Mouse (Mus musculus): ENCODE results near the gene Kcnip2. TPM values are rescaled to one million over a fixed set of nuclear protein-coding genes. Genes with fewer than 3 reads are reported as not detected.
A peak's percentile ranks its signal among the peaks of the same experiment; 100 is the strongest.

Kcnip2 gene
- polyA plus RNA-seq, 1 experiment from 2014 or later, result 0.28 TPM

DNA sequence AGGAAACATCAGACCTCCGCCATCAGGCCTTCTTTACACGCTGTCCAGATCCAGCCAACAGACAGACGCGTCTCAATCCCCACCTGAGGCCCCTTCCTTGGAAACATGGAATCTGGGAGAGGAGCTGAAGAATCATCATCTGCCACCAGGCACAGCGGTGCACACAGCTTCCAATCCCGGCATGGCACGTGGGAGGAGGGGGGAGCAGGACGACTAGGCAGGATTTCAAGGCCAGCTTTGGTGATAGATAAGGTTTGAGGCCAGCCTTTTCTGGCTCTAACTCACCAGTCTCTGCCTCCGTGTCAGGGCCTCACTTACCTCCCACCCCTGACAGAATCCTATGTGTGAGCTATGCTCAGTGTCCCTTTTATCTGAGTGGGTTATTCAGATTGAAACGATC lies 19.6 kb upstream of the Kcnip2 start:
- Histone ChIP-seq H3K27me3 (ENCODE audit: control insufficient read depth, insufficient read depth, low read length) (no peaks in the 10 kb centered on the region), H3K9me3 (ENCODE audit: control insufficient read depth, low read length) (no peaks in the 10 kb centered on the region), H3K27ac (replicated peaks; ENCODE audit: low read depth, low read length) (no peak overlapping the region), H3K9ac (ENCODE audit: low read length) (no peak overlapping the region), H3K36me3 (ENCODE audit: control insufficient read depth, insufficient read depth, low read length) (no peaks in the 10 kb centered on the region), H3K4me2 (ENCODE audit: low read depth, severe bottlenecking) (no peak overlapping the region), H3K4me1 (ENCODE audit: control insufficient read depth, insufficient read depth, low read length) (no peaks in the 10 kb centered on the region), H3K4me3 (ENCODE audit: low read depth, low read length) (no peak overlapping the region)
- DNase-seq (ENCODE audit: low spot score) (no peak), ATAC-seq (ENCODE audit: insufficient number of reproducible peaks, low FRiP score, low TSS enrichment, low read depth) (no peak)
- WGBS, result 81% methylated on average over 9 of the region's 10 CpGs

DNA sequence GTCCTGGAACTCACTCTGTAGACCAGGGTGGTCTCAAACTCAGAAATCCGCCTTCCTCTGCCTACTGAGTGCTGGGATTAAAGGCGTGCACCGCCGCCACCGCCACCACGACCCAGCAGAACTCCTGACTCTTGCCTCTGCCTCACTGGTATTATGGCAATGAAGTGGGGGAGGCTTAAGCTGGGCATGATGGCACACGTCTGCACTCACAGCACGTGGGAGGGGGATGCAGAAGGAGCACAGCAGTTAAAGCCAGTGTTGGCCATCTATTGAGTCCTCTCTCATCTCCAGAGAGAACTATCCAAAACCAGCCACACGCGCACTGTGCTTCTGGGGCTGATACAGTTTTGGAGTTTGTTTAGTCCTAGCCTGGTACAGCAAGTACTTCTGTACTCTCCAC lies 17.8 kb upstream of the Kcnip2 start:
- no peak overlapping the region for H3K27ac ChIP-seq (replicated peaks; ENCODE audit: low read depth, low read length)
- no peak overlapping the region for H3K4me2 ChIP-seq (ENCODE audit: low read depth, severe bottlenecking)
- H3K9ac ChIP-seq (ENCODE audit: low read length), result no peak overlapping the region
- no peaks in the 10 kb centered on the region for H3K36me3 ChIP-seq (ENCODE audit: control insufficient read depth, insufficient read depth, low read length)
- no peak for DNase-seq (ENCODE audit: low spot score)
- H3K4me3 ChIP-seq (ENCODE audit: low read depth, low read length), result no peak overlapping the region
- H3K9me3 ChIP-seq (ENCODE audit: control insufficient read depth, low read length), result no peaks in the 10 kb centered on the region
- WGBS, result 83% methylated on average over 10 of the region's 10 CpGs
- no peaks in the 10 kb centered on the region for H3K27me3 ChIP-seq (ENCODE audit: control insufficient read depth, insufficient read depth, low read length)
- H3K4me1 ChIP-seq (ENCODE audit: control insufficient read depth, insufficient read depth, low read length), result no peaks in the 10 kb centered on the region
- no peak for ATAC-seq (ENCODE audit: insufficient number of reproducible peaks, low FRiP score, low TSS enrichment, low read depth)

DNA sequence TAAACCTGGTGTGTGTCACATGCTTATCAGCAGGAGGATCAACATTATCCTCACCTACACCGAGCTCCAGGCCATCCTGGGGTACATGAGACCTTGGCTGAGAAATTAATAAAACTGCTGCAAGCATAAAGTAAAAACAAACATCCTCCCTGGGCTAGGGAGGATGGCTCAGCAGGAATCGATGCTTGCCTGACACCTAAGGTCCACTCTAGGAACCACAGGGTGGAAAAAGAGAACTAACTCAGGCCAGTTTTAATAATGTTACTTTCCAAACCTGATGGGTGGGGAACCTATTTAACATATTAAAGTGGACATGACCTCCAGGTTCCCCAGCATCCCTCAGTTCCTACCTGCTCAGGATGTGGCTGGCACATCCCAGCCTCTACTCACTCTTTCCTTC lies 14.8 kb upstream of the Kcnip2 start:
- Histone ChIP-seq H3K36me3 (ENCODE audit: control insufficient read depth, insufficient read depth, low read length) (no peaks in the 10 kb centered on the region), H3K9me3 (ENCODE audit: control insufficient read depth, low read length) (no peaks in the 10 kb centered on the region; the same call in 1 of the 2 replicates), H3K4me3 (ENCODE audit: low read depth, low read length) (no peak overlapping the region), H3K27ac (replicated peaks; ENCODE audit: low read depth, low read length) (no peak overlapping the region), H3K27me3 (ENCODE audit: control insufficient read depth, insufficient read depth, low read length) (no peaks in the 10 kb centered on the region), H3K4me1 (ENCODE audit: control insufficient read depth, insufficient read depth, low read length) (no peaks in the 10 kb centered on the region), H3K4me2 (ENCODE audit: low read depth, severe bottlenecking) (no peak overlapping the region), H3K9ac (ENCODE audit: low read length) (no peak overlapping the region)
- no peak for ATAC-seq (ENCODE audit: insufficient number of reproducible peaks, low FRiP score, low TSS enrichment, low read depth)
- 56% methylated on average over 2 of the region's 2 CpGs for WGBS
- no peak for DNase-seq (ENCODE audit: low spot score)

DNA sequence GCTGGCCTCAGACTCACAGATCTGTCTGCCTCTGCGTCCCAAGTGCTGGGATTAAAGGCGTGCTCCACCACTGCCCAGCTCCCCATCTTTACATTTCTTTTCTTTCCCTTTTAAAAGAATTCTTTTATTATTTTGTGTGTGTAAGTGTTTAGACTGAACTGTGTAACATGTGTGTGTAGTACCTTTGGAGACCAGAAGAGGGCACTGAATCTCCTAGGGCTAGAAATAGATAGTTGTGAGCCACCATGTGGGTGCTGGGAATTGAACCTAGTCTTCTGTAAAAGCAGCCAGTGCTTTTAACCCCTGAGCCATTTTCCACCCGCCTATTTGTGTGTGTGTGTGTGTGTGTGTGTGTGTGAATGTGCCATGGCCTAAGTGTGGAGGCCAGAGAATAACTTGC lies 11.9 kb upstream of the Kcnip2 start:
- H3K4me3 ChIP-seq (ENCODE audit: low read depth, low read length), result no peak overlapping the region
- 96% methylated on average over 3 of the region's 3 CpGs for WGBS
- H3K4me2 ChIP-seq (ENCODE audit: low read depth, severe bottlenecking), result no peak overlapping the region
- no peaks in the 10 kb centered on the region for H3K4me1 ChIP-seq (ENCODE audit: control insufficient read depth, insufficient read depth, low read length)
- no peak overlapping the region for H3K27ac ChIP-seq (replicated peaks; ENCODE audit: low read depth, low read length)
- no peaks in the 10 kb centered on the region; the same call in 1 of the 2 replicates for H3K9me3 ChIP-seq (ENCODE audit: control insufficient read depth, low read length)
- DNase-seq (ENCODE audit: low spot score) (no peak), ATAC-seq (ENCODE audit: insufficient number of reproducible peaks, low FRiP score, low TSS enrichment, low read depth) (no peak)
- no peaks in the 10 kb centered on the region for H3K27me3 ChIP-seq (ENCODE audit: control insufficient read depth, insufficient read depth, low read length)
- no peak overlapping the region for H3K9ac ChIP-seq (ENCODE audit: low read length)
- H3K36me3 ChIP-seq (ENCODE audit: control insufficient read depth, insufficient read depth, low read length), result no peaks in the 10 kb centered on the region

DNA sequence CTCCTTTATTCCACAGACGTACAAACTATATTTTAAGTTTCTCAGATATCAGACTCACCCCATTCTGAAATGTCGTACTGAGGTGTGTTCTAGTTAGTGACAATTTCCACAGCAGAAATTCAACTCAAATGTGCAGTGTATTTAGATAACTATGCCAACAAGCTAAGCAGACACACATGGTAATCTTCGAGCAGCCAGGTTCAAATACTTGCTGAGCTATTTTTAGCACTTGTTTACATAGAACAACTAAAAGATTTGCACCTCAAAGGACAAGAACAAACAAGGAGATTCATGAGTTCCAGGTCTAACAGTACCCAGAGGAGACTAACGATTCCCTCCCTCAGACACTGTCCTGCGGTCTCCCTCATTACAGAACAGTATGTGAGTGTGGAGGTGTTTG lies 11.3 kb upstream of the Kcnip2 start:
- Histone ChIP-seq H3K27me3 (ENCODE audit: control insufficient read depth, insufficient read depth, low read length) (no peaks in the 10 kb centered on the region), H3K9me3 (ENCODE audit: control insufficient read depth, low read length) (no peaks in the 10 kb centered on the region; the same call in 1 of the 2 replicates), H3K4me1 (ENCODE audit: control insufficient read depth, insufficient read depth, low read length) (no peaks in the 10 kb centered on the region), H3K27ac (replicated peaks; ENCODE audit: low read depth, low read length) (no peak overlapping the region), H3K9ac (ENCODE audit: low read length) (no peak overlapping the region), H3K36me3 (ENCODE audit: control insufficient read depth, insufficient read depth, low read length) (no peaks in the 10 kb centered on the region), H3K4me3 (ENCODE audit: low read depth, low read length) (no peak overlapping the region), H3K4me2 (ENCODE audit: low read depth, severe bottlenecking) (no peak overlapping the region)
- DNase-seq (ENCODE audit: low spot score), result no peak
- ATAC-seq (ENCODE audit: insufficient number of reproducible peaks, low FRiP score, low TSS enrichment, low read depth), result no peak
- 84% methylated on average over 5 of the region's 5 CpGs for WGBS

DNA sequence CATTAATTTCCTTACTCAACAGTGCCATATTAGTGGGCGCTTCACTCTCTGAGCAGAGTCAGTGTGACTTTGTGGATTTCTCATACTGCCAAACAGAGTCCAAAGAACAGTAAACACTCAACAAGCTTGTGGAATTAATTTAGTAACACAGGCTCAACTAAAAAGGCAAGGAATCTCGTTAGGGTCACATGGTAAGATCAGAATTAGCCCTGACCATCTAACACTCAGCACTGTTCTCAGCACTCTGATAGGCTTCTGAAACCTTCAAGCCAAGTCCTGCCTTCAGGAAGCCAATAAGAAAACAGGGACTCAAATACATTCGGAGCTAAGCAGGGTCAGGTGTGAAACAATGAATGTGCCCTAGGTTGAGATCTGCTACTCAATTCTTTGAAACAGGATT lies 10.3 kb upstream of the Kcnip2 start:
- H3K36me3 ChIP-seq (ENCODE audit: control insufficient read depth, insufficient read depth, low read length), result no peaks in the 10 kb centered on the region
- H3K9ac ChIP-seq (ENCODE audit: low read length), result no peak overlapping the region
- no peak overlapping the region for H3K4me2 ChIP-seq (ENCODE audit: low read depth, severe bottlenecking)
- no peak overlapping the region for H3K27ac ChIP-seq (replicated peaks; ENCODE audit: low read depth, low read length)
- H3K9me3 ChIP-seq (ENCODE audit: control insufficient read depth, low read length), result no peaks in the 10 kb centered on the region; the same call in 1 of the 2 replicates
- DNase-seq (ENCODE audit: low spot score) (no peak), ATAC-seq (ENCODE audit: insufficient number of reproducible peaks, low FRiP score, low TSS enrichment, low read depth) (no peak)
- 78% methylated on average over 3 of the region's 3 CpGs for WGBS
- H3K4me1 ChIP-seq (ENCODE audit: control insufficient read depth, insufficient read depth, low read length), result no peaks in the 10 kb centered on the region
- H3K4me3 ChIP-seq (ENCODE audit: low read depth, low read length), result no peak overlapping the region
- H3K27me3 ChIP-seq (ENCODE audit: control insufficient read depth, insufficient read depth, low read length), result no peaks in the 10 kb centered on the region

DNA sequence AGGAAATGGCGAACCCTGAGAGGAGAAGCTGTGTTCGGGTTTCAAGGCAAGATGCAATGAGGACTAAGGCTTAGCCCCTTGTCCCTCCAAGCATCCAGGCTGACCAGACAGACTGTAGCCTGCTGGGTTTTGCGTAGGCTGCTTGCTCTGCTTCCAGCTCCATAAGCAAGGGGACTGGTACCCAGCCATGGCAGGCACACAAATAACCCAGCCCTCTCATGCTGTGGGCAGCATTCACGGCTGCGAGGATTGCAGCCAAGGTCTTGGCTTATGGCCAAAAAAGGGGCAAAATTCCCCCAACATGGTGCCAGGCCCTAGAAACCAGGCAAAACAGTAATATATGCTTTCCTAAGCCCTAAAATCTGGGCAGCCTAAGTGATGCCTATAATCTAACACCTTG lies 6.0 kb upstream of the Kcnip2 start:
- Histone ChIP-seq H3K27me3 (ENCODE audit: control insufficient read depth, insufficient read depth, low read length) (no peaks in the 10 kb centered on the region), H3K4me3 (ENCODE audit: low read depth, low read length) (no peak overlapping the region), H3K4me2 (ENCODE audit: low read depth, severe bottlenecking) (no peak overlapping the region), H3K9me3 (ENCODE audit: control insufficient read depth, low read length) (no peaks in the 10 kb centered on the region), H3K9ac (ENCODE audit: low read length) (no peak overlapping the region), H3K4me1 (ENCODE audit: control insufficient read depth, insufficient read depth, low read length) (peaks cover 4% of the 10 kb centered on the region; the same call in 1 of the 2 replicates), H3K36me3 (ENCODE audit: control insufficient read depth, insufficient read depth, low read length) (no peaks in the 10 kb centered on the region; the same call in none of the 2 replicates), H3K27ac (replicated peaks; ENCODE audit: low read depth, low read length) (no peak overlapping the region)
- 85% methylated on average over 5 of the region's 5 CpGs for WGBS
- ATAC-seq (ENCODE audit: insufficient number of reproducible peaks, low FRiP score, low TSS enrichment, low read depth) (no peak), DNase-seq (ENCODE audit: low spot score) (no peak)

DNA sequence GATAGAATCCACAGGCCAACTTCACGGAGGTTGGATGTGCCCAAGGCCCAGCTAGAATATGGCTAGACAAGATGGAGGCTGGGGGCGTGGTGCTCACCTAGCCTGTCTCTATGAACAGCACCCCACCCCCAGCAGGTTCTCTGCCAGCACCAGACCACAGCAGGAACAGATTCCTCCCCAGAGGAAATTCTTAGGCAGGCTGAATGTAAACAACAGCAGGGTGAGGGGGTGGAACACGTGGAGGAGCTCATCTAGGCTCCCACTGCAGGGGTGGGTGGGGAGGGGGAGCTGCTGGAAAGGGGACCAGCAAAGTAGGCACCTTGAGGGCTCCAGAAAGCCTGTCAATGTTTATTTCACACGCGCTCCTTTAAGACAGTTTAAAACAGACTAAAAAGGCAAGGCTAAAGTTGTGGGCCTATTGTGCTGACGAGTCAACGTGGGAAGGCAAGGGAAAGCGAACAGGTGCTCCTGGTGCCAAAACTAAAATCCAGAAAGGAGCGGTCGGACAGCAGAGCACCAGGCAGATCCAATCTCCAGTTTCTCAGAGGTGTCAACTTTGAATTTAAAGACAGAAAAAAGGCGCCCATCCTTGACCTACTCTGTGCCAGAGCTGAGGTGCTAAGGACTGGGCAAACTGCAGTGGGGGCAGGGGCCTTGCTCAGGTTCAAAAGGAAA lies 2.1 kb upstream of the Kcnip2 start:
- no peak overlapping the region for H3K4me2 ChIP-seq (ENCODE audit: low read depth, severe bottlenecking)
- H3K9ac ChIP-seq (ENCODE audit: low read length), result no peak overlapping the region
- no peaks in the 10 kb centered on the region for H3K9me3 ChIP-seq (ENCODE audit: control insufficient read depth, low read length)
- ATAC-seq (ENCODE audit: insufficient number of reproducible peaks, low FRiP score, low TSS enrichment, low read depth), result no peak
- H3K27me3 ChIP-seq (ENCODE audit: control insufficient read depth, insufficient read depth, low read length), result peaks cover 3% of the 10 kb centered on the region
- no peak overlapping the region for H3K4me3 ChIP-seq (ENCODE audit: low read depth, low read length)
- no peak overlapping the region for H3K27ac ChIP-seq (replicated peaks; ENCODE audit: low read depth, low read length)
- 67% methylated on average over 11 of the region's 11 CpGs for WGBS
- H3K36me3 ChIP-seq (ENCODE audit: control insufficient read depth, insufficient read depth, low read length), result peaks cover 2% of the 10 kb centered on the region
- DNase-seq (ENCODE audit: low spot score), result no peak
- peaks cover 20% of the 10 kb centered on the region for H3K4me1 ChIP-seq (ENCODE audit: control insufficient read depth, insufficient read depth, low read length)

DNA sequence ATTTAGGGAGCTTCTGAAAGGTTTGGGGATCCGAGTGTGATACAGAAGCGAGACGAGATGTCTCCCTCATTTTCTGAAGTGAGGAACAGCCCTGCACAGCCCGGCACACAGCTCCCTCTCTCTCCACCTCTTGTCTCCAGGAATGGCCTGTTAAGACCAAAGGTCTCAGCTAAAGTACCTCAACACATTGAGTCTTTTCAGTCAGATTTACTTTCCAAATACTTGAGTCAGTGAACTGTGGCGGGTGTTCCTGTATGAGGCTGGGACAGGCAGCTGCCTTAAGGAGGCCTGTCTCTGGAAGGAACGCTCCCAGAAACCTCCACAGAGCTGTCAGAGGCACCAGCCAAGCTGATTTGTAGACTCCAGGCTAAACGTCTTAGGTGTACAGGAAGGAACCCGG lies 866 bp upstream of the Kcnip2 start:
- Histone ChIP-seq H3K4me2 (ENCODE audit: low read depth, severe bottlenecking) (peak overlapping the region; percentile 74; the same call in 1 of the 2 replicates), H3K9ac (ENCODE audit: low read length) (no peak overlapping the region), H3K4me3 (ENCODE audit: low read depth, low read length) (no peak overlapping the region), H3K4me1 (ENCODE audit: control insufficient read depth, insufficient read depth, low read length) (peaks cover 28% of the 10 kb centered on the region), H3K27ac (replicated peaks; ENCODE audit: low read depth, low read length) (no peak overlapping the region), H3K36me3 (ENCODE audit: control insufficient read depth, insufficient read depth, low read length) (peaks cover 2% of the 10 kb centered on the region), H3K27me3 (ENCODE audit: control insufficient read depth, insufficient read depth, low read length) (peaks cover 3% of the 10 kb centered on the region), H3K9me3 (ENCODE audit: control insufficient read depth, low read length) (no peaks in the 10 kb centered on the region)
- DNase-seq (ENCODE audit: low spot score) (no peak), ATAC-seq (ENCODE audit: insufficient number of reproducible peaks, low FRiP score, low TSS enrichment, low read depth) (no peak)
- 15% methylated on average over 8 of the region's 8 CpGs for WGBS
